Mouse (Mus musculus) forebrain, embryonic 14.5 days (tissue): ENCODE measurements around the gene Clic1. TPM values are rescaled to one million over a fixed set of nuclear protein-coding genes. Genes with fewer than 3 reads are reported as not detected.
A peak's percentile ranks its signal among the peaks of the same experiment; 100 is the strongest.

Experiments
- ATAC-seq: fragments of 200-750 bp; cut with Nextera tagmentation; 2 replicates; pipeline ENCODE4 v1.8.0; 2017; ENCODE audit warnings: mild to moderate bottlenecking, moderate library complexity
- DNase-seq: peaks from one replicate; pipeline ENCODE4 v3.0.0-alpha.2; 2015; ENCODE audit warnings: low spot score
- H3K27ac ChIP-seq: fragments of 300-500 bp; sonication (generic); 2 replicates; pipeline ENCODE4 v1.5.1; 2014; ENCODE audit warnings: low read depth, mild to moderate bottlenecking, control low read depth, low read length, moderate library complexity
- H3K27me3 ChIP-seq: fragments of 300-500 bp; sonication (generic); replicated peaks from 2 replicates; pipeline ENCODE4 v1.6.1; 2014; ENCODE audit warnings: low read length, control low read depth, mixed read lengths; ENCODE audit not compliant: control insufficient read depth, insufficient read depth
- H3K36me3 ChIP-seq: fragments of 300-500 bp; sonication (generic); 2 replicates; pipeline ENCODE4 v1.6.1; 2014; ENCODE audit warnings: low read length, control low read depth; ENCODE audit not compliant: control insufficient read depth, insufficient read depth
- H3K4me1 ChIP-seq: fragments of 300-500 bp; sonication (generic); 2 replicates; pipeline ENCODE4 v1.6.1; 2014; ENCODE audit warnings: antibody characterized with exemption, low read length, control low read depth; ENCODE audit not compliant: control insufficient read depth, insufficient read depth
- H3K4me2 ChIP-seq: fragments of 300-500 bp; sonication (generic); 2 replicates; pipeline ENCODE4 v1.6.1; 2014; ENCODE audit warnings: mild to moderate bottlenecking, control low read depth, low read length
- H3K4me3 ChIP-seq: fragments of 300-500 bp; sonication (generic); 2 replicates; pipeline ENCODE4 v1.5.1; 2014; ENCODE audit warnings: low read depth, low read length, control low read depth
- H3K9ac ChIP-seq: fragments of 300-500 bp; sonication (generic); 2 replicates; pipeline ENCODE4 v1.6.1; 2014; ENCODE audit warnings: mild to moderate bottlenecking, low read length, control low read depth, moderate library complexity
- H3K9me3 ChIP-seq: fragments of 300-500 bp; sonication (generic); replicated peaks from 2 replicates; pipeline ENCODE4 v1.6.1; 2016; ENCODE audit warnings: low read length, control low read depth, mixed read lengths; ENCODE audit not compliant: control insufficient read depth
- WGBS: fragments of 180-500 bp; shearing (Covaris S2); extraction: QIAGEN DNeasy Blood & Tissue Kit; methylation state at CpG from one replicate; pipeline ENCODE4 v1.1.7; 2014; 5-methylcytosine and 5-hydroxymethylcytosine counted together
- polyA plus RNA-seq: library from polyadenylated mRNA; unstranded; fragments of >200 nt; fragmentation: Nextera tagmentation; extraction: Ambion mirVana; gene quantifications from 2 replicates; pipeline ENCODE4 v1.2.1, GENCODE M21; 2014

Gene Clic1
- polyA plus RNA-seq, 1 experiment from 2014 or later: 37.3 TPM

- peaks cover 22% of the 10 kb centered on the region for H3K36me3 ChIP-seq
- ATAC-seq (no peak), DNase-seq (no peak)
- H3K27ac ChIP-seq: no peak within 1 kb of the TSS
- peaks cover 7% of the 10 kb centered on the region for H3K4me1 ChIP-seq
- H3K27me3 ChIP-seq: peaks cover 32% of the 10 kb centered on the region
- peak within 1 kb of the TSS; percentile 47 for H3K4me2 ChIP-seq
- peak within 1 kb of the TSS; percentile 37 for H3K9ac ChIP-seq
- H3K4me3 ChIP-seq: peak within 1 kb of the TSS; percentile 17
- 45% methylated on average over 10 of the region's 10 CpGs for WGBS
- no peaks in the 10 kb centered on the region for H3K9me3 ChIP-seq
Observed at GRCm38 (mm10) chr17:35066084-35066483, 16.3 kb downstream of the Clic1 start, which contains the start of gene Mpig6b. Mpig6b (minus strand) TSS chr17:35066184.

GRCm38 (mm10) chr17:35068213-35068914 is 18.6 kb downstream of the Clic1 start:
- Histone ChIP-seq H3K9ac (no peak overlapping the region), H3K4me3 (no peak overlapping the region), H3K4me2 (no peak overlapping the region), H3K27me3 (peaks cover 32% of the 10 kb centered on the region), H3K9me3 (no peaks in the 10 kb centered on the region), H3K27ac (no peak overlapping the region), H3K4me1 (peaks cover 7% of the 10 kb centered on the region), H3K36me3 (0 out of 2 replicates have a peak, but pooled peaks cover 1% of the 10 kb centered on the region)
- no peak for DNase-seq
- 87% methylated on average over 17 of the region's 17 CpGs for WGBS
- no peak for ATAC-seq

- WGBS: 62% methylated on average over 6 of the region's 6 CpGs
- no peak overlapping the region for H3K4me3 ChIP-seq
- no peak for DNase-seq
- no peak for ATAC-seq
- H3K27me3 ChIP-seq: peaks cover 14% of the 10 kb centered on the region
- no peaks in the 10 kb centered on the region for H3K9me3 ChIP-seq
- no peak overlapping the region for H3K4me2 ChIP-seq
- no peaks in the 10 kb centered on the region for H3K36me3 ChIP-seq
- H3K4me1 ChIP-seq: no peaks in the 10 kb centered on the region
- no peak overlapping the region for H3K27ac ChIP-seq
- H3K9ac ChIP-seq: no peak overlapping the region
Observed at GRCm38 (mm10) chr17:35070556-35071229, 20.9 kb downstream of the Clic1 start.

GRCm38 (mm10) chr17:35071454-35071853 is 21.7 kb downstream of the Clic1 start:
- Histone ChIP-seq H3K36me3 (no peaks in the 10 kb centered on the region), H3K4me3 (no peak overlapping the region), H3K4me1 (no peaks in the 10 kb centered on the region), H3K9me3 (no peaks in the 10 kb centered on the region), H3K9ac (no peak overlapping the region), H3K27ac (no peak overlapping the region), H3K4me2 (no peak overlapping the region), H3K27me3 (0 out of 2 replicates have a peak, but pooled peaks cover 7% of the 10 kb centered on the region)
- no peak for ATAC-seq
- no peak for DNase-seq
- WGBS: 86% methylated on average over 9 of the region's 9 CpGs

GRCm38 (mm10) chr17:35074097-35074496 is 24.3 kb downstream of the Clic1 start:
- Histone ChIP-seq H3K4me2 (no peak overlapping the region), H3K9ac (no peak overlapping the region), H3K9me3 (no peaks in the 10 kb centered on the region), H3K36me3 (no peaks in the 10 kb centered on the region), H3K27ac (no peak overlapping the region), H3K4me3 (no peak overlapping the region), H3K27me3 (no peaks in the 10 kb centered on the region), H3K4me1 (peaks cover 11% of the 10 kb centered on the region; the same call in 1 of the 2 replicates)
- no peak for ATAC-seq
- DNase-seq: no peak
- WGBS: 60% methylated on average over 17 of the region's 17 CpGs

GRCm38 (mm10) chr17:35076507-35077176 is 26.9 kb downstream of the Clic1 start, which contains the start of gene Ly6g6e:
Ly6g6e (plus strand) TSS chr17:35076902.
- Histone ChIP-seq H3K9ac (peak within 1 kb of the TSS; percentile 41; the same call in 1 of the 2 replicates), H3K4me1 (peaks cover 11% of the 10 kb centered on the region; the same call in 1 of the 2 replicates), H3K27ac (peak within 1 kb of the TSS; percentile 52; the same call in 1 of the 2 replicates), H3K9me3 (no peaks in the 10 kb centered on the region), H3K27me3 (no peaks in the 10 kb centered on the region), H3K4me2 (peak within 1 kb of the TSS; percentile 35), H3K36me3 (no peaks in the 10 kb centered on the region), H3K4me3 (peak within 1 kb of the TSS; percentile 4; the same call in 1 of the 2 replicates)
- 30% methylated on average over 10 of the region's 10 CpGs for WGBS
- DNase-seq (peak; percentile 70), ATAC-seq (peak; percentile 84)

- Histone ChIP-seq H3K36me3 (no peaks in the 10 kb centered on the region), H3K9ac (peak overlapping the region; percentile 41; the same call in 1 of the 2 replicates), H3K27ac (0 out of 2 replicates have a peak overlapping the region, but pooled peaks have one; percentile 52), H3K4me3 (peak overlapping the region; percentile 4; the same call in 1 of the 2 replicates), H3K27me3 (no peaks in the 10 kb centered on the region), H3K9me3 (no peaks in the 10 kb centered on the region), H3K4me1 (peaks cover 11% of the 10 kb centered on the region; the same call in 1 of the 2 replicates), H3K4me2 (peak overlapping the region; percentile 35)
- WGBS: 38% methylated on average over 2 of the region's 2 CpGs
- DNase-seq (no peak), ATAC-seq (peak; percentile 67)
Observed at GRCm38 (mm10) chr17:35077285-35077684, 27.5 kb downstream of the Clic1 start.

- Histone ChIP-seq H3K27ac (peak within 1 kb of the TSS; percentile 52; the same call in 1 of the 2 replicates), H3K4me2 (peak within 1 kb of the TSS; percentile 35), H3K4me1 (peaks cover 11% of the 10 kb centered on the region; the same call in 1 of the 2 replicates), H3K4me3 (peak within 1 kb of the TSS; percentile 4; the same call in 1 of the 2 replicates), H3K9me3 (no peaks in the 10 kb centered on the region), H3K27me3 (no peaks in the 10 kb centered on the region), H3K9ac (peak within 1 kb of the TSS; percentile 41; the same call in 1 of the 2 replicates), H3K36me3 (no peaks in the 10 kb centered on the region)
- 12% methylated on average over 14 of the region's 14 CpGs for WGBS
- peak; percentile 26 for DNase-seq
- ATAC-seq: no peak
Observed at GRCm38 (mm10) chr17:35077786-35078233, 28.0 kb downstream of the Clic1 start, which contains the start of gene Ly6g6d. Ly6g6d (minus strand) TSS chr17:35078065.
